Mouse (Mus musculus) WW6 (cell line): ENCODE measurements around the gene Pgm3.

ENCODE experiments used
- DNase-seq: peaks from one replicate; pipeline ENCODE4 v3.0.0-alpha.2; 2013; ENCODE audit warnings: low read depth, low spot score

Pgm3 gene

DNA sequence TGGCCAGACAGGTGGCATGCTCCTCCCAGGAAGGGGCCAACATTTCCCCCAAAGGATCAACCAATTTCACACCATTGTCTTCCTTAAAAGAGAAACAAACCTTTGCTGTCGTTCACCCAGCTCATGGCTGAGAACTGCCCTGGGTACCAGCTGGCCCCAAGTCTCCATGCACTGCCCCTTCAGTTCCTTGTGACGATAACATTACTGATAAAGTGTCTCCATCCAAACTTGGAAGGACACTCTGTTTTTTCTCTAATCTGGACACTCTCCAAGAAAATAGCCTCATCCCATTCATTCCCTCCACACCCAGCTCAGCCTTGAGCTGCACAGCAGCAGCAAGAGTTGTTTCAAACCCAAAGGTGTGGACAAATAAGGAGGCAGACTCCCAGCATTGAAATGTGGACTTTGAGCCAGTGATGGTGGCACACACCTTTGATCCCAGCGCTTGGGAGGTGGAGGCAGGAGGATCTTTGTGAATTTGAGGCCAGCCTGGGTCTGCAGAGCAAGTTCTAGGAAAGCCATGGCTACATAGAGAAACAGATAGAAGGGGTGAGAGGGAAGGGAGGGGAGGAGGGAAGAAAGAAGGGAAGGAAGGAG is 2.2 kb downstream of the Pgm3 start:
- no peak for DNase-seq

DNA sequence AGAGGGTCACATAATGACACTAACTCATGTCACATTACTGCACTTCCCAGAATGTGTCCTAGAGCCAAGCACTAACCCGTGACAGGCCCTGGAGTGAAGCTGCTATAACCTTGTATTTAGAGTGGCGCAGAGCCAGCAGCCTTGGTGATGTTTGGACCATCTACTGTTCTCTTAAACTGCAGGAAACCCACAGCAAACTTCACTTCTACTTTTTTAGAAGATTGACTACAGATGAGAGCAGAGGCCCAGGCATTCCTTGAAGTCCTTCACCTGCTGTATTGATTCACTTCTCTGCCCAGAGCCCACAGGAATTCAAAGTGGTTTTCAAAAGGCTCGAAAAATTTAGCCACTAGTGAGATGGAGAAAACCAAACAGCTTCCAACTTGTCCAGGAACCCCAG is 11.1 kb downstream of the Pgm3 start:
- DNase-seq = no peak

DNA sequence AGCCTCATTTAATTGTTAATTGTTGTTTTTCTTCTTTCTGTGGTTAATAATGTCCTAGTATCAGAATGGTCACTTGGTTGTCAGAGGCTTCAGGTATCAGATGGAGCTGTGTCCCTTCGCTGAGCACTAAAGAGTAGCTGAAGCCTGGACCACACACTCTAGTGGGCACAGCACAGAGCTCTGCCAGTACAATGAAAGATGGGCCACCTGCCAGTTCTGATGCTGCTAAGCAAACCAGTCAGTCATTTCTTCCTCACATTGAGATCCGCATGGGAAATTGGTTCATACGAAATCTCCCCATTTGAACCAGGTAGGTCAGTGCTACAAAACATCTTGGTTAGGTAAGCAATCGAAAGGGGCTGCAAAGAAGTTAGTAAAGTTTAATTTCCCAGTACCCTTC is 17.0 kb downstream of the Pgm3 start:
- no peak for DNase-seq

DNA sequence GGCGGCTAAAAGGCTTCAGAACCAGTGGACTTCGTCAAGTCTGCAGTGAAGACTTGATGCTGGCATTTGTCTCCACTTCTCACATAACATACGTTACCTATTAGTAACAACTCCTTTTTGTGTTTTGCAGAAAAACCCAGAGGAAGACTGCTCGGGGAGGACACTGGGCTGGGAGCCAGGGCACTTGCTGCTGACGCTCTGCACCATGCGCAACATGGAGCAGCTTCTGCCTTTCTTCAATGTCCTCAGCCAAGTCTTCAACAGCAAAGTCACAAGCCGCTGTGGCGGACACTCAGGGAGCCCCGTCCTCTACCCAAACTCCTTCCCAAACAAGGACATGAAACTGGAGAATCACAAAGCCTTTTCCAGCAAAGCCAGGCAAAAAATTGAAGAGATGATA is 17.8 kb downstream of the Pgm3 start:
- no peak for DNase-seq

DNA sequence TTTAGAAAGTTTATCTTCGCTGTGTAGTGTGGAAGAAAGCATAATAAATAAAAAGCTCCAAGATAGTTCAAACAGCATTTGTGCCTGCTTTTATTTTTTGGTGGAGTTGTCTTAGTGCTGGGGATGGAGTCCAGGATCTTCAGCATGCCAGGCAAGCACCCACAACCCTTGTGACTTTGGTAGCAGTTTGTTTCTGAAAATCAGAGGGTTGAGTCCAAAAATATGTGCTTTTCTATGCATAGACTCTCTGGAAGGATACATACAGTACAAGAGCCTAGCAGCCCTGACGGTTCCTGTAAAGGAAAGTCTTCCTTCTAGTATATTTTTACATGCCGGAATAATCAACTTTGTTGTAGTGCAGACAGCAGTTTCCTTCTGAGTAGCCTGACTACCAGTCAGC is 20.9 kb downstream of the Pgm3 start:
- no peak for DNase-seq

DNA sequence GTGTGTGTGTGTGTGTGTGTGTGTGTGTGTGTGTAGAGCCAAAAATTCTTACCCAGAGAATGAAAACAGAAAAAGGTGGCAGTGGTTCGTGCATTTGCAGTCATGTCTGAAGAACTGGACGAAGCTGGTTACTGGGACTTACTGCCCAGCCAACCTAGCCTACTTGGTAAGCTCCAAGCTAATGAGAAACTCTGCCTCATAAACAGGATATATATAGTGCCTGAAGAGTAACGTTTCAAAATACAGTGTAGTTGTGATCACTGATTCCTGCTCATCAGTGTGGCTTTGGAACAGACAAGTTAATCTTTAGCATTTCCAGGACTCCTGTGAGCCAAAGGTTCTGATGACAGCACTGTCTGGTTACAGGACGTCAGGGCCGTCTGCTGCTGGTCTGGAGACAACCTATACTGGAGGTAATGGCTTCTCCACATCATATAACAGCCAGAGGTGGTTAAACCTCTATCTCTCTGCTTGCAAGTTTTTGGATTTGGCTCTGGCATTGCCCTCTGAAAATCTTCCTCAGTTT is 21.9 kb downstream of the Pgm3 start:
- DNase-seq = no peak

DNA sequence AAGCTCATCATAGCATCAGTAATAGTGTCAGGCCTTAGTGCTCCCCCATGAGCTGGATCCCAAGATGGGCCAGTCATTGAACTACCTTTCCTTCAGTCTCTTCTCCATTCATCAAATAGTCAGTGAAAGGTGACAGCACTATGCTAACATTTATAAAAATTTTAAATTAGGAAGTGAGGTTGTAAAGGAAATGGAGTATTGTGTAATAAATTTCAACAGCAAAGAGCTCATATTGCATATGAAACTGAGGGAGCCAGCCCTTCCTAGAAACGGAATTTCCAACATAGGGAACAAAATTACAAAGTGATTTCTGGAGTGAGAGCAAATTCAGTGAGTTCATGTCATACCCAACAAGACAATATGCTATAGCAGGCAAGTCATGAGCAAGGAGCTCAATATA is 27.1 kb downstream of the Pgm3 start:
- no peak for DNase-seq

DNA sequence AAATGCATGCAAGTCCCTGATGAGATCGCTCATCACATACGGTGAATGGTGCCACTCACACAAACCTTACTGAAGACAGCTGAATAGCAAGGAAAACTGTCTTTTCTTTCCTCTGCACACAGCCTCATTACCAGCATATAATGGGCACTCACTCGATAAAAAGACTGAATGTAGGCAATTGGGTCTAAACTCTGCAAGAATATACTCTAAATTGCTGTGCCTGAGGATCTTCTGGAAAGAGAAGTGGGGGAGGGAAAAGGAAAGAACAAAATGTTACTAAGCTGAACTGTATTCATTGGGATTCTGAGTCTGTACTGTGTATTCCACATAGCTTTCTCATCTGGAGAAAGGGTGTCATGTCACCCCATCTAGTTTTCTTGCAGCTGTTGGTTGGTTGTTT is 28.2 kb downstream of the Pgm3 start:
- DNase-seq = no peak

DNA sequence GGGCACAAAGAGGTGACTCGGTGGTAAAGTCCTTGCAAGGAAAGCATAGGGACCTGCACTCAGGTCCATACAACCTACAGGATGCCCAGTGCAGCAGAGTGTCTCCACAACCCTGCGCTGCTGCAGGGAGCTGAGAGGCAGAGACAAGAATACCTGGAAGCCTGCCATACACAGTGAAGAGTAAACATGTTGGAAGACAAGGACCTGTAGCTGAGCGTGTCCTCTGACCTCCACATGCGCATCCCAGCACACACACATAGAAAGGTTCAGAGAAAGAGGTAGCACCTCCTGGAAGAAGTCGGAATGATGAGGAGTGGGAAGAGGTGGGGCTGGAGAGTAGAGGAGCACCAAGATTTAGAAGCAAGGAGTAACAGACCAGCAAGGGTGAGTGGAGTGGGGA is 37.6 kb downstream of the Pgm3 start:
- DNase-seq = no peak

DNA sequence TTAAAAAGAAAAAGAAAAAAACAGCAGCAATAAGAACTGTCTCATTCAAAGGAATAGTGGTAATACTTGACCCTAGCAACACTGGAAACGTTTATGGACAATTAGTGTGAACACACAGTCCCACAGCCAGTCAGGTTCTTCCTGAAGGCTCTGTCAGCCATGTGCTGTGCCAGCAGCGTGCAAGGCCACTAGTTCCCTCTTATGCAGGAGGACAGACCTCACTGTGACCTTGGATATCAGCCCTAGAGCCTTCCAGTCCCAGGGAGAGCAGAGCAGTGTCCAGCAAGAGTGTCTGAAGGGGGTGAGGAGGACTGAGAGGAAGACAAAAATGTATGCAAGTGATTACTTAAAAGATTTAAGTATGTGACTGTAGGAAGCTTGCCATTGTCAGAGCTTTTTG is 46.0 kb downstream of the Pgm3 start:
- no peak for DNase-seq

DNA sequence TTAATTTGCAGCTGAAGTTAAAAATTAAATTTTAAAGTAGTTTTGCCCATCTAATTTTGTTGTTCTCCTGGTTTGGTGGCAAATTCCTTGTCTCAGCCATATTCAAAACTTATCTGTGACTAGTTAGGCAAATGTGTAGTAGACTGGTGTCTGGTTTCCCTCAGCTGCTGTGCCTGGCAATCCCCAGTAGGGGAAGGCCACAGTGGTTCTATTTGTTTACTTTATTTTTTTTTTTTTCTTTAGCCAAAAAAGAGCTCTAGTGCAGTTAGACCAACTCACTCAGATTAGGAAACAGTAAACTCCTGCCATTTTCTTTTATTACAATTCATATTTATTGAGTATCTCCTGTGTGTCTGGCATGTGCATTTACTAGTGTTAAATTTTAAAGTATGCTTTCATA is 49.3 kb downstream of the Pgm3 start:
- DNase-seq = no peak

DNA sequence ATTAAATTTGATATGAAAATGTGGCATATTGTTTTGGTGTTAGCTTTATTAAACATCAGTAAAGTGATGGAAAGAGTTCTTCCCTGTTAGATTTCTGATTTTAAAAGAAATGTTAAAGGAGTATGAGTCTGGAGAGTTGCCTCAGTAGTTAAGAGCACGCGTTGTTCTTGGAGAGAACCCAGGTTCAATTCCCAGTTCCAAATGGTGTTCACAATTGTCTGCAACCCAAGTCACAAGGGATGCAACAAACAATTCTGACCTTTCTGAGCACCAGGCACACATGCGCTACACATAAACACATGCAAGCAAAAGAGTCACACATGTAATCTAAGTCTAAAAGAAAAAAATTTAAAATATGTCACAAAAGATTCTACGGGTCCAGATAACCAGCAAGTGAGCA is 56.8 kb downstream of the Pgm3 start:
- DNase-seq = no peak

DNA sequence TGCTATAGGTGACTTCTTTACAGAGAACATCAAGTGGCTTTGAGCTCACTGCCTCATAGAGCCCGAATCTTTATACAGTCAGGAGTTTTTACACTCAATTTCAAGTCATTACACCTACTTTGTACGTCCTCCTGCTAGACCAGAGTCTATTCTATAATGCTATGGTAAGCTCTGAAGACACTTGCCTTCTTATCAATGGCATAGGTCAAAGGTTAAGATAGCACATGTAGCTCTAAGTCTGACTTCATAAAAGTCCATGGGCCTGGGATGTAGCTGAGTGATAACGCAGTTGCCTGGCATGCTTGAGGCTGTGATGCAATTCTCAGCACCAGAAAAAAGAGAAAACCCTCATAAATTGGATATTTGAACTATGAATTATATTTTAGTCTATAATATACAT is 57.3 kb downstream of the Pgm3 start:
- DNase-seq = no peak

DNA sequence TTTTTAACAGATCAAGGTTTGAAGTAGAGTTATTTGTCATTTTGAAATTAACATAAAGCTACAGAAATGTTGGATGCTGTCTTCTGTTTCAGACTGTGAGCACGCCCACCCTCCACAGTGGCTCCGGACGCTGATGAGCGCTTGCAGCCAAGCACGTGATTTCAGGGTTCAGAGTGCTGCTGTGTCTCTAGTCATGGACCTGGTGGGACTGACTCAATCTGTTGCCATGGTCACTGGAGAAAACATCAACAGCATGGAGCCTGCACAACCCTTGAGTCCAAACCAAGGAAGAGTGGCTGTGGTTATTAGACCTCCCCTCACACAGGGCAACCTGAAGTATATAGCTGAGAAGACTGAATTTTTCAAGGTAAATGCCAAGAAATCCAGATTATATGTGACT is 57.9 kb downstream of the Pgm3 start:
- DNase-seq = no peak

DNA sequence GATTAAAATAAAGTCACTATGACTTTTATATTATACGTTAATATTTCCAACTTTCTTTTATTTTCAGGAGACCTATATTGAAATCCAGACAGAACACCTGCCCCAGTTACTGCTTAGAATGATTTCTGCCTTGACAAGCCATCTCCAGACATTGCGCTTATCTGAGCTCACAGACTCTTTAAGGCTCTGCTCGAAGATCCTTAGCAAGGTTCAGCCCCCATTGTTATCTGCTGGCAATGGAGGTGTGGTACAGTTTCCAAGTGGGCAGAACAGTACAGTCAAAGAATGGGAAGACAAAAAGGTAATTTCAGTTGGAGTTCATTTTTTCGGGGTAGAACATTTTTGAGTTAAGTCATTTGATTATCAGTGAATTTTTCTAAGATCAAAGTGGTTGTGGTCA is 64.2 kb downstream of the Pgm3 start:
- no peak for DNase-seq
